Mouse (Mus musculus) limb, embryonic 12.5 days (tissue): ENCODE measurements around the gene Mlh3. TPM values are rescaled to one million over a fixed set of nuclear protein-coding genes. Genes with fewer than 3 reads are reported as not detected.

Source experiments
- ATAC-seq: fragments of 200-750 bp; cut with Nextera tagmentation; 2 replicates; pipeline ENCODE4 v1.8.0; 2017; ENCODE audit warnings: low read depth, moderate TSS enrichment; ENCODE audit not compliant: insufficient number of reproducible peaks, insufficient read depth, low FRiP score, low TSS enrichment
- H3K27ac ChIP-seq: fragments of 300-500 bp; sonication (generic); 2 replicates; pipeline ENCODE4 v1.5.1; 2016; ENCODE audit warnings: mild to moderate bottlenecking, moderate library complexity
- H3K27me3 ChIP-seq: fragments of 300-500 bp; sonication (generic); 2 replicates; pipeline ENCODE4 v1.6.1; 2016; ENCODE audit warnings: mild to moderate bottlenecking, moderate library complexity
- H3K36me3 ChIP-seq: fragments of 300-500 bp; sonication (generic); 2 replicates; pipeline ENCODE4 v1.6.1; 2016; ENCODE audit warnings: mild to moderate bottlenecking, moderate library complexity
- H3K4me1 ChIP-seq: fragments of 300-500 bp; sonication (generic); replicated peaks from 2 replicates; pipeline ENCODE4 v1.6.1; 2016
- H3K4me2 ChIP-seq: fragments of 300-500 bp; sonication (generic); 2 replicates; pipeline ENCODE4 v1.6.1; 2016; ENCODE audit warnings: mild to moderate bottlenecking, moderate library complexity
- H3K4me3 ChIP-seq: fragments of 300-500 bp; sonication (generic); replicated peaks from 2 replicates; pipeline ENCODE4 v1.5.1; 2016; ENCODE audit warnings: mild to moderate bottlenecking
- H3K9ac ChIP-seq: fragments of 300-500 bp; sonication (generic); replicated peaks from 2 replicates; pipeline ENCODE4 v1.6.1; 2016; ENCODE audit warnings: mild to moderate bottlenecking, moderate library complexity
- H3K9me3 ChIP-seq: fragments of 300-500 bp; sonication (generic); 2 replicates; pipeline ENCODE4 v1.6.1; 2016; ENCODE audit warnings: mild to moderate bottlenecking, moderate library complexity
- WGBS: fragments of 180-500 bp; shearing (Covaris S2); methylation state at CpG from one replicate; pipeline ENCODE4 v1.1.7; 2016; 5-methylcytosine and 5-hydroxymethylcytosine counted together
- polyA plus RNA-seq: library from polyadenylated mRNA; unstranded; fragments of >200 nt; fragmentation: Nextera tagmentation; extraction: Ambion mirVana; gene quantifications from 2 replicates; pipeline ENCODE4 v1.2.1, GENCODE M21; 2016

Mlh3 gene
- 10.9 and 11.1 TPM in 2 replicates for polyA plus RNA-seq

GRCm38 (mm10) chr12:85270319-85270718 lies at the start of gene Mlh3:
TSS of gene Mlh3 (minus strand) at chr12:85270599.
- H3K9me3 ChIP-seq = no peaks in the 10 kb centered on the region
- peak within 1 kb of the TSS; percentile 50 for H3K4me3 ChIP-seq
- under 1% methylated on average over 35 of the region's 35 CpGs for WGBS

DNA sequence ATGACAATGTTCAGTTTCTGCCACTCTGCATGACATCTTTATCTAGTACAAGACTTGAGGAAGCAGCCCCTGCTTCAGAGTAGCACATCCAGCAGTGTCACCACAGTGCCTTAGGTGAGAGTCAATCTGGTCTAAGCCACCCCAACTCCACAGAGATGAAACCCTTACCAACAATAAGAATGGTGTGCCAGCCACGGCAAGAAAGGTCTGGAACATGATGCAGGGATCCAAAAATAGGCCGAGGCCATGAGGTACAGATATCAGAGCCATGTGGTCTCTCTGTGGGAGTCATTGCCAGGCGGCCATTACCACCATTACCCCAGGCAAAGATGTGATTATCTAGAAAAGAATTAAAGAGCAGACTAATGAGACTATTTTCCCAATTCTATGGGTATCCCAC lies 38.3 kb upstream of the Mlh3 start:
- Histone ChIP-seq H3K27me3 (no peaks in the 10 kb centered on the region), H3K9ac (no peak overlapping the region), H3K4me1 (peaks cover 3% of the 10 kb centered on the region; the same call in 1 of the 2 replicates), H3K9me3 (no peaks in the 10 kb centered on the region), H3K36me3 (peaks cover 98% of the 10 kb centered on the region), H3K4me2 (no peak overlapping the region), H3K4me3 (no peak overlapping the region), H3K27ac (no peak overlapping the region)
- 54% methylated on average over 3 of the region's 3 CpGs for WGBS
- no peak for ATAC-seq

More at GRCm38 (mm10) chr12:85270319-85270718, at the start of gene Mlh3:
- Histone ChIP-seq H3K27me3 (no peaks in the 10 kb centered on the region), H3K4me1 (peaks cover 15% of the 10 kb centered on the region), H3K27ac (peak within 1 kb of the TSS; percentile 90), H3K36me3 (peaks cover 15% of the 10 kb centered on the region; the same call in 1 of the 2 replicates), H3K9ac (peak within 1 kb of the TSS; percentile 68), H3K4me2 (peak within 1 kb of the TSS; percentile 61)
- peak; percentile 95 for ATAC-seq

- Histone ChIP-seq H3K4me3 (no peak overlapping the region), H3K4me2 (no peak overlapping the region), H3K9me3 (no peaks in the 10 kb centered on the region), H3K9ac (no peak overlapping the region; the same call in 1 of the 2 replicates), H3K36me3 (peaks cover 97% of the 10 kb centered on the region), H3K27me3 (no peaks in the 10 kb centered on the region), H3K27ac (0 out of 2 replicates have a peak overlapping the region, but pooled peaks have one; percentile 35), H3K4me1 (peaks cover 3% of the 10 kb centered on the region; the same call in 1 of the 2 replicates)
- no peak for ATAC-seq
- 51% methylated on average over 16 of the region's 16 CpGs for WGBS
Observed at GRCm38 (mm10) chr12:85305247-85305892, 35.0 kb upstream of the Mlh3 start.

GRCm38 (mm10) chr12:85304725-85305124 lies 34.3 kb upstream of the Mlh3 start:
- no peaks in the 10 kb centered on the region for H3K27me3 ChIP-seq
- no peak overlapping the region for H3K4me2 ChIP-seq
- WGBS = 65% methylated on average over 4 of the region's 4 CpGs
- H3K9me3 ChIP-seq = no peaks in the 10 kb centered on the region
- peaks cover 3% of the 10 kb centered on the region; the same call in 1 of the 2 replicates for H3K4me1 ChIP-seq
- H3K9ac ChIP-seq = no peak overlapping the region
- H3K27ac ChIP-seq = no peak overlapping the region
- H3K4me3 ChIP-seq = no peak overlapping the region
- H3K36me3 ChIP-seq = peaks cover 97% of the 10 kb centered on the region
- ATAC-seq = no peak

DNA sequence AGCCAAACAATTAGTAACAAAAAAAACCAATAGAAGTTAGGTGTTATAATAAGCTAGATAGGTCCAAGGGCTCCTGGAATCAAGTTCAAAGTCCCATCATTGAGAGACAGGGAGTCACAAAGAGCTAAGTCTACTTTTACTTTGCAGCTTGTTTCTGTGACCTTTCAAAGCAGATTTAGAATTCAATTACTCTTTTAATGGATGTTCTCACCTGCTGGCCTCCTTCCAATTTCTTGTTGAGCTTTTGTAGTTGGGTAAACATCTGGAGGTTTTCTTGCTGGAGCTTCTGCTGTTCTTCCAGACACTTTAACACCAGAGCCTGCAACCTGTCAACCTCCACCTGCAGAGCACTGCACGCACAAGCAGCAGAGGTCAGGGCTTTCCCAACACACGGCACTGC lies 32.9 kb upstream of the Mlh3 start:
- Histone ChIP-seq H3K27me3 (no peaks in the 10 kb centered on the region), H3K9me3 (no peaks in the 10 kb centered on the region), H3K4me3 (no peak overlapping the region), H3K4me2 (no peak overlapping the region), H3K9ac (no peak overlapping the region), H3K27ac (no peak overlapping the region), H3K36me3 (peaks cover 92% of the 10 kb centered on the region), H3K4me1 (peaks cover 11% of the 10 kb centered on the region)
- 54% methylated on average over 2 of the region's 2 CpGs for WGBS
- ATAC-seq = no peak

GRCm38 (mm10) chr12:85298835-85299180 lies 28.4 kb upstream of the Mlh3 start:
- Histone ChIP-seq H3K27ac (no peak overlapping the region), H3K36me3 (peaks cover 49% of the 10 kb centered on the region), H3K9me3 (peaks cover 7% of the 10 kb centered on the region), H3K9ac (no peak overlapping the region), H3K4me1 (peaks cover 28% of the 10 kb centered on the region), H3K4me2 (no peak overlapping the region), H3K27me3 (no peaks in the 10 kb centered on the region), H3K4me3 (no peak overlapping the region)
- no peak for ATAC-seq
- WGBS = 39% methylated on average over 1 of the region's 1 CpGs

DNA sequence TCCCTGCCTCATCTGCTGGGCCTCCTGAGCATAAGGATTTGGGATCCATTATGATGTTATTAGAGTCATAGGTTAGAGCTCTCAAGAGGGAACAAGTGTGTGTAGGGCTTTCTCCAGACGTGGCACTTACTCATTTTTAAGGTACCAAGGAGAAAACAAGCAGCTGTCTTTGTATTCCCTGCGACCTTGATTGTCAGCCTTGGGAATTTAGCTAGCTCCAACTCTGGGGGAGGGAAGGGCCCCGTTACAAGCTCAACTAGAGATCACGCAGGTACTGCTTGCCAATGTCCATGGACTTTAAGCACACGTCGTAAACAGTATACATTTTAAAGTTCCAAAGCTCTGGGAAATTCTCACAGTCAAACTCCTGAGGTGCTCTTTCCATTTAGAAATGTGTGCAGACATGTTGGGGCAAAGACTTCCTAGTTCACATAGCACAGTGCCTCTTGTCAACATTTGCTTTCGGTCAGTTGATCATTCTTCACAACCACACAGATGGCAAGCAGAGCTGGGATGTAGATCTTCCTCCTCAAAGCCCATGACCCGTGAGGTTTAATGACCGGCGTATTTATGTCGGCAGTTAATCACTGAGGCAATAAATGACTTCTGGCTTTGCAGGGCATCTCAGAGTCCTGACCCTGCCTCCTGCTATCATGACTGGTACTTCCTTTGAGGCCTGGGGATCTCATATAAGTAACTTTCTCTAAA lies 27.9 kb upstream of the Mlh3 start:
- peaks cover 7% of the 10 kb centered on the region for H3K9me3 ChIP-seq
- H3K4me1 ChIP-seq = peaks cover 28% of the 10 kb centered on the region
- 0 out of 2 replicates have a peak overlapping the region, but pooled peaks have one; percentile 42 for H3K27ac ChIP-seq
- WGBS = 21% methylated on average over 11 of the region's 11 CpGs
- no peaks in the 10 kb centered on the region for H3K27me3 ChIP-seq
- peaks cover 43% of the 10 kb centered on the region for H3K36me3 ChIP-seq
- no peak overlapping the region for H3K9ac ChIP-seq
- ATAC-seq = no peak
- H3K4me3 ChIP-seq = no peak overlapping the region
- H3K4me2 ChIP-seq = no peak overlapping the region

- peaks cover 7% of the 10 kb centered on the region for H3K9me3 ChIP-seq
- no peak overlapping the region for H3K4me3 ChIP-seq
- H3K27me3 ChIP-seq = no peaks in the 10 kb centered on the region
- peak; percentile 53; the same call in 1 of the 2 replicates for ATAC-seq
- no peak overlapping the region for H3K9ac ChIP-seq
- H3K4me1 ChIP-seq = peaks cover 28% of the 10 kb centered on the region
- 60% methylated on average over 10 of the region's 10 CpGs for WGBS
- peaks cover 37% of the 10 kb centered on the region for H3K36me3 ChIP-seq
- H3K27ac ChIP-seq = peak overlapping the region; percentile 42; the same call in 1 of the 2 replicates
- H3K4me2 ChIP-seq = no peak overlapping the region
Observed at GRCm38 (mm10) chr12:85297345-85297997, 27.1 kb upstream of the Mlh3 start.

DNA sequence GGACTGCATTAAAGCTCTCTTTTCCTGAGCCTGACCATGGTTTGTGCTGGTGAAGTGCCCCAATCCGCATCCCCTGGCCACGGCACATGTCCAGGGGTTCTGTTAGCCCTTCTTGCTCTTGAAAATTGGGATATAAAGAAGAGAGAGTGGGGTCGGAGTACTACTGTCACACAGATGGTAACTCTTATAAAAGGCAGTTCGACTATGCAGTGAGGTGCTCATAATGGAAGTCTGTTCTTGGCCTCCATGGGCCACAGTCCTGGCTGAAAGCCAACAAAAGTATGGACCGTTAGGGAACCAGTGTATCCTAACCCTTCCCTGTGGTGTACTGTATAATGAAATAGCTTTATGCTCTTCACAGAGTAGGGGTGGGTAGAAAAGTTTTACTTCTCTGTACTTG lies 26.5 kb upstream of the Mlh3 start:
- Histone ChIP-seq H3K9ac (no peak overlapping the region), H3K4me3 (no peak overlapping the region), H3K27me3 (no peaks in the 10 kb centered on the region), H3K27ac (peak overlapping the region; percentile 42; the same call in 1 of the 2 replicates), H3K4me1 (peaks cover 28% of the 10 kb centered on the region), H3K36me3 (peaks cover 31% of the 10 kb centered on the region), H3K4me2 (no peak overlapping the region), H3K9me3 (peaks cover 7% of the 10 kb centered on the region)
- 63% methylated on average over 5 of the region's 5 CpGs for whole genome bisulfite sequencing
- ATAC-seq = no peak

GRCm38 (mm10) chr12:85295506-85295905 lies 25.1 kb upstream of the Mlh3 start:
- H3K9me3 ChIP-seq = peaks cover 7% of the 10 kb centered on the region
- H3K27me3 ChIP-seq = no peaks in the 10 kb centered on the region; the same call in 1 of the 2 replicates
- 84% methylated on average over 2 of the region's 2 CpGs for WGBS
- peaks cover 28% of the 10 kb centered on the region for H3K4me1 ChIP-seq
- no peak overlapping the region for H3K9ac ChIP-seq
- H3K4me3 ChIP-seq = no peak overlapping the region
- peaks cover 17% of the 10 kb centered on the region for H3K36me3 ChIP-seq
- no peak overlapping the region for H3K27ac ChIP-seq
- no peak overlapping the region for H3K4me2 ChIP-seq
- ATAC-seq = no peak

DNA sequence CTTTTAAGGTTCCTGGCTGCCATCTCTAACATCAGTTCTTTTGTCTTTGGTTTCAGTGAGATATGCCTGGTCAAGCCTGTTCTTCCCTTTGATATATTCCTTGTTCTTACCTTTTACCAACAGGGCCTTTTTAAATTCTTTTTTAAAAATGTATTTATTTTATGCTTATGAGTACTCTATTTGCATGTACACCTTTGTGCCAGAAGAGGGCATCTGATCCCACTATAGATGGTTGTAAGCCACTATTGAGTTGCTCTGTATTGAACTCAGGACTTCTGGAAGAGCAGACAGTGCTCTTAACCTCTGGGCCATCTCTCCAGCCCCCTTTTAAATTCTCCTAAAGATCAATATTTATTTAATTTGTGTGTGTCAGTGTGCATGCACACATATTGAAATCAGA lies 22.5 kb upstream of the Mlh3 start:
- Histone ChIP-seq H3K9me3 (peaks cover 7% of the 10 kb centered on the region), H3K27ac (no peak overlapping the region), H3K4me1 (peaks cover 26% of the 10 kb centered on the region), H3K9ac (no peak overlapping the region), H3K36me3 (no peaks in the 10 kb centered on the region), H3K4me2 (no peak overlapping the region), H3K27me3 (peaks cover 9% of the 10 kb centered on the region), H3K4me3 (no peak overlapping the region)
- ATAC-seq = no peak
